Mouse (Mus musculus): ENCODE results near the gene Acss1. TPM values are rescaled to one million over a fixed set of nuclear protein-coding genes. Genes with fewer than 3 reads are reported as not detected.

Acss1 gene
- total and polyA plus RNA-seq, 3 experiments: 256 to 332 (median 301) TPM

DNA sequence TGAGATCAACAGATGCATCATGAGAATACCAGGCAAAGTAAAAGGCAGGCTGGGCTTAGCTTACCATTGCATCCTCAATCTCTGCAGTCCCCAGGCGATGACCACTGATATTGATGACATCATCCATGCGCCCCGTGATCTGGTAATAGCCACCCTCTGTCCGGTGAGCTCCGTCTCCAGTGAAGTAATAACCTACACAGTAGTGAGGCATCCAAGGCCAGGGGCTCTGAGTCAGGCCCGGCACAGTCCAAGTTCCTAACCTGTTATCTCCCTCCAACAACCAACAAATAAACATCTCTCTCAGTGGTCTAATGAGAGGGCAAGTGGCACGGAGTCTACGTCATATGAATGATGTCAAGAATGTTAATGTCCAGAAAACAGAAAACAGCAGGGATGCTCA lies 43.4 kb downstream of the Acss1 start:
- 93% methylated on average over 8 of the region's 8 CpGs for WGBS
- intact Hi-C loops (cut with DNase I): loop anchor here (2.0 kb wide), 1 partner anchor 14 kb away; no protein-coding TSS in a partner anchor
- H3K27ac ChIP-seq: no peak overlapping the region
- no peak overlapping the region for H3K9ac ChIP-seq (ENCODE audit: low read depth, low read length)
- TF ChIP-seq POLR2A (IDR thresholded peaks at IDR 0.05; ENCODE audit: insufficient read depth, low read depth, low read length): no peak
- TF ChIP-seq EP300 (IDR thresholded peaks at IDR 0.05; ENCODE audit: insufficient read depth, low read depth, low read length): no peak
- no peak for TF ChIP-seq CTCF (IDR thresholded peaks at IDR 0.05)
- no peaks in the 10 kb centered on the region for H3K79me2 ChIP-seq (replicated peaks; ENCODE audit: control insufficient read depth, insufficient read depth, low read length)
- H3K4me3 ChIP-seq: no peak overlapping the region
- H3K27me3 ChIP-seq (ENCODE audit: control insufficient read depth, insufficient read depth, low read length): no peaks in the 10 kb centered on the region
- H3K4me1 ChIP-seq (ENCODE audit: control insufficient read depth, insufficient read depth, low read length): no peaks in the 10 kb centered on the region
- H3K36me3 ChIP-seq (ENCODE audit: control insufficient read depth, insufficient read depth, low read length): peaks cover 2% of the 10 kb centered on the region; the same call in 1 of the 2 replicates
- DNase-seq: no peak

DNA sequence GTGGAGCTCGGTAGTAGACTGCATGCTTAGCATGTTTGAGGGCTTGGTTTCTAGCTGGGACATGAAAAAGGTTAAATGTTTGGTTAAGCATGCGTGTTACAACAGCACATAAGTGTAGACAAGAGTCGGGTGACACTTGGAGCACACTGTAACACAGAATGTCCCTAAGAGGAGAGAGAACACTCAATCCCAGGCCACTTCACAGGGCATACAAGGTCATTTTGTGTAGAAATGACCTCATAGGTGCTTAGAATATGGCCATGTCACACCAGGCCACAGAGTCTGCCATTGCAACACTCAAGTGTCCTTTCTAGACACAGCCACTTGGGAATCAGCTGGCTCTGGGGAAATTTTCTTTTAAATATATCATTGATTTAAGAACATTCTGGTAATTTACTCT lies 44.3 kb downstream of the Acss1 start:
- WGBS: 74% methylated on average over 3 of the region's 3 CpGs
- H3K79me2 ChIP-seq (replicated peaks; ENCODE audit: control insufficient read depth, insufficient read depth, low read length): no peaks in the 10 kb centered on the region
- H3K27ac ChIP-seq: no peak overlapping the region; the same call in 1 of the 2 replicates
- H3K4me3 ChIP-seq: no peak overlapping the region
- no peak overlapping the region for H3K9ac ChIP-seq (ENCODE audit: low read depth, low read length)
- no peak for DNase-seq
- TF ChIP-seq POLR2A (IDR thresholded peaks at IDR 0.05; ENCODE audit: insufficient read depth, low read depth, low read length) (no peak), CTCF (IDR thresholded peaks at IDR 0.05) (no peak), EP300 (IDR thresholded peaks at IDR 0.05; ENCODE audit: insufficient read depth, low read depth, low read length) (no peak)
- intact Hi-C loops (cut with DNase I): loop anchor here (2.0 kb wide), 1 partner anchor 15 kb away; no protein-coding TSS in a partner anchor
- peaks cover 2% of the 10 kb centered on the region; the same call in 1 of the 2 replicates for H3K36me3 ChIP-seq (ENCODE audit: control insufficient read depth, insufficient read depth, low read length)
- H3K4me1 ChIP-seq (ENCODE audit: control insufficient read depth, insufficient read depth, low read length): no peaks in the 10 kb centered on the region
- H3K27me3 ChIP-seq (ENCODE audit: control insufficient read depth, insufficient read depth, low read length): no peaks in the 10 kb centered on the region

DNA sequence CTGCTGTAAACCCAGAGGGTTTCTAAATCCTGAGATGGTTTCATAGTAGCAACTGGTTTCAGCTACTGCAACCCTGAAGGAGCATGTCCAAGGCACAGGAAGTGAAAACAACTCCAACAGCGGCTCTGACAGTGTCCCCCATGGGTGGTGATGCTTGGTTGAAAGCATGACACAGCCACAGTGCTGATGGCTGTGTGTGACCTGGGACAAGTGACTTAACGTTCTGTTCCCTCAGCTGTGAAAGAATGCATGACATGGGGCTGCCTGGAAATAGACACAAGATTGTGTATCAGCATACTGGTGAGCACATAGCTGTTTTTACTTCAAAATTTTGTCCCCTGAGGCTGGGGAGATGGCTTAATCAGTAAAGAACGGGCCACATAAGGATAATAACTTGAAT lies 46.6 kb downstream of the Acss1 start:
- intact Hi-C loops (cut with DNase I): no loop called here
- Histone ChIP-seq H3K79me2 (replicated peaks; ENCODE audit: control insufficient read depth, insufficient read depth, low read length) (no peaks in the 10 kb centered on the region), H3K4me1 (ENCODE audit: control insufficient read depth, insufficient read depth, low read length) (no peaks in the 10 kb centered on the region), H3K36me3 (ENCODE audit: control insufficient read depth, insufficient read depth, low read length) (peaks cover 4% of the 10 kb centered on the region; the same call in 1 of the 2 replicates), H3K9ac (ENCODE audit: low read depth, low read length) (no peak overlapping the region), H3K27me3 (ENCODE audit: control insufficient read depth, insufficient read depth, low read length) (no peaks in the 10 kb centered on the region), H3K4me3 (no peak overlapping the region), H3K27ac (peak overlapping the region; percentile 41; the same call in 1 of the 2 replicates)
- TF ChIP-seq POLR2A (IDR thresholded peaks at IDR 0.05; ENCODE audit: insufficient read depth, low read depth, low read length) (0 out of 2 replicates have a peak, but pooled peaks have one; percentile 12), EP300 (IDR thresholded peaks at IDR 0.05; ENCODE audit: insufficient read depth, low read depth, low read length) (peak; percentile 50; the same call in 1 of the 2 replicates), CTCF (IDR thresholded peaks at IDR 0.05) (no peak)
- DNase-seq: peak in 1 of 2 experiments; percentile 15
- 35% methylated on average over 3 of the region's 3 CpGs for WGBS

DNA sequence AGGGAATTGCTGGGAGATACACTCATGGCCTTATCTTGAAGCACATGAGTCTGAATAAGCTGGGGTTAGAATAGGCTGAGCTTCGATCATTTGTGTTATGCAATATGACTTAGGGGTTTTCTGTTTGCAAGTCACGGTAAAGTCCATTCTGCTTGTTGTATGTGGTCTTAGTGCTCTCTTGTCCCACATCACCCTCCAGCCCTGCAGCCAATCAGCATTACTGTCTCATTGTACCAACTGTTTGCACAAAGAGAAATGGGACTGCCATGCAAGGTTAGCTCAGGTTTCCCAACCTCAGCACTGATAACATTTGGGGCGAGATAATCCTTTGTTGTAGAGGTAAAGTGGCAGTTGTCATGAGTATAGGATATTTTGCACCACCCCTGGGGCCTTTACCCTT lies 58.2 kb downstream of the Acss1 start:
- Histone ChIP-seq H3K27ac (no peak overlapping the region), H3K4me1 (ENCODE audit: control insufficient read depth, insufficient read depth, low read length) (peaks cover 1% of the 10 kb centered on the region; the same call in 1 of the 2 replicates), H3K79me2 (replicated peaks; ENCODE audit: control insufficient read depth, insufficient read depth, low read length) (no peaks in the 10 kb centered on the region), H3K9ac (ENCODE audit: low read depth, low read length) (no peak overlapping the region), H3K36me3 (ENCODE audit: control insufficient read depth, insufficient read depth, low read length) (no peaks in the 10 kb centered on the region), H3K4me3 (no peak overlapping the region), H3K27me3 (ENCODE audit: control insufficient read depth, insufficient read depth, low read length) (no peaks in the 10 kb centered on the region)
- WGBS: 39% methylated on average over 3 of the region's 3 CpGs
- intact Hi-C loops (cut with DNase I): no loop called here
- TF ChIP-seq POLR2A (IDR thresholded peaks at IDR 0.05; ENCODE audit: insufficient read depth, low read depth, low read length) (no peak), CTCF (IDR thresholded peaks at IDR 0.05) (no peak), EP300 (IDR thresholded peaks at IDR 0.05; ENCODE audit: insufficient read depth, low read depth, low read length) (no peak)
- no peak for DNase-seq

GRCm38 (mm10) chr2:150608872-150609560 lies 59.3 kb downstream of the Acss1 start:
- WGBS: under 1% methylated on average over 10 of the region's 10 CpGs
- Histone ChIP-seq H3K79me2 (replicated peaks; ENCODE audit: control insufficient read depth, insufficient read depth, low read length) (no peaks in the 10 kb centered on the region), H3K27me3 (ENCODE audit: control insufficient read depth, insufficient read depth, low read length) (no peaks in the 10 kb centered on the region), H3K4me1 (ENCODE audit: control insufficient read depth, insufficient read depth, low read length) (peaks cover 1% of the 10 kb centered on the region; the same call in 1 of the 2 replicates), H3K27ac (peak overlapping the region; percentile 77), H3K36me3 (ENCODE audit: control insufficient read depth, insufficient read depth, low read length) (no peaks in the 10 kb centered on the region), H3K9ac (ENCODE audit: low read depth, low read length) (no peak overlapping the region), H3K4me3 (peak overlapping the region; percentile 84)
- TF ChIP-seq EP300 (IDR thresholded peaks at IDR 0.05; ENCODE audit: insufficient read depth, low read depth, low read length) (no peak), POLR2A (IDR thresholded peaks at IDR 0.05; ENCODE audit: insufficient read depth, low read depth, low read length) (no peak), CTCF (IDR thresholded peaks at IDR 0.05) (peak; percentile 95; the same call in 1 of the 2 replicates)
- peak; percentile 39 to 46 for DNase-seq
- intact Hi-C loops (cut with DNase I): loop anchor here (1.0 to 10.0 kb wide), 5 partner anchors 66 to 393 kb away; partner anchors contain the start of genes 3300002I08Rik, Abhd12 and Entpd6
